Mouse (Mus musculus) ES-Bruce4 (cell line): ENCODE results near the gene Arhgap24.

Experiments used
- CTCF ChIP-seq: IDR thresholded peaks from one replicate; pipeline ENCODE4 v1.8.1; 2011; ENCODE audit warnings: low read depth, low read length
- POLR2A ChIP-seq: IDR thresholded peaks from one replicate; pipeline ENCODE4 v1.8.1; 2011; ENCODE audit warnings: low read length; ENCODE audit not compliant: insufficient read depth

- TF ChIP-seq CTCF (no peak), POLR2A (no peak)
These were observed 82.8 kb downstream of the Arhgap24 start for GRCm38 (mm10) chr5:102563971-102564370.
